Mouse (Mus musculus) adrenal gland (tissue): ENCODE measurements around the gene Gja4.

Experiments used
- intact Hi-C: fragments of 180-260 bp; cut with DNase I; formaldehyde crosslinking; loops from one replicate; pipeline ENCODE4 v1.15.1; 2025

Gene Gja4

GRCm38 (mm10) chr4:127325276-127325675 lies 11.4 kb upstream of the Gja4 start:
- intact Hi-C loops, result no loop called here

- intact Hi-C loops, result loop anchor here (5.0 kb wide), 1 partner anchor 87 kb away; no protein-coding TSS in a partner anchor
These were observed 10.9 kb upstream of the Gja4 start for GRCm38 (mm10) chr4:127324759-127325158.

GRCm38 (mm10) chr4:127324296-127324695 lies 10.5 kb upstream of the Gja4 start:
- intact Hi-C loops, result loop anchor here (5.0 kb wide), 1 partner anchor 87 kb away; no protein-coding TSS in a partner anchor

GRCm38 (mm10) chr4:127323651-127324050 lies 9.8 kb upstream of the Gja4 start:
- intact Hi-C loops, result loop anchor here (5.0 kb wide), 1 partner anchor 86 kb away; no protein-coding TSS in a partner anchor

- intact Hi-C loops, result loop anchor here (2.0 to 5.0 kb wide), 2 partner anchors 69 to 82 kb away; no protein-coding TSS in a partner anchor
These were observed 5.8 kb upstream of the Gja4 start for GRCm38 (mm10) chr4:127319613-127320012.

GRCm38 (mm10) chr4:127317143-127317542 lies 3.3 kb upstream of the Gja4 start:
- intact Hi-C loops, result no loop called here

GRCm38 (mm10) chr4:127315753-127316152 lies 1.9 kb upstream of the Gja4 start:
- intact Hi-C loops, result no loop called here

- intact Hi-C loops, result no loop called here
These were observed 746 bp upstream of the Gja4 start for GRCm38 (mm10) chr4:127314585-127314984.

- intact Hi-C loops, result no loop called here
These were observed 1.5 kb downstream of the Gja4 start for GRCm38 (mm10) chr4:127312349-127312748.

- intact Hi-C loops, result no loop called here
These were observed 2.3 kb downstream of the Gja4 start for GRCm38 (mm10) chr4:127311561-127311960.

GRCm38 (mm10) chr4:127306915-127307314 lies 6.9 kb downstream of the Gja4 start:
- intact Hi-C loops, result no loop called here

GRCm38 (mm10) chr4:127303796-127304195 lies 10.0 kb downstream of the Gja4 start:
- intact Hi-C loops, result no loop called here

GRCm38 (mm10) chr4:127300503-127300902 lies 13.3 kb downstream of the Gja4 start:
- intact Hi-C loops, result no loop called here

GRCm38 (mm10) chr4:127292631-127293030 lies 21.2 kb downstream of the Gja4 start:
- intact Hi-C loops, result no loop called here

GRCm38 (mm10) chr4:127289039-127289548 lies 24.7 kb downstream of the Gja4 start:
- intact Hi-C loops, result no loop called here

GRCm38 (mm10) chr4:127286907-127287306 lies 26.9 kb downstream of the Gja4 start:
- intact Hi-C loops, result no loop called here

- intact Hi-C loops, result no loop called here
These were observed 34.6 kb downstream of the Gja4 start for GRCm38 (mm10) chr4:127279241-127279640.

GRCm38 (mm10) chr4:127278451-127279001 lies 35.3 kb downstream of the Gja4 start:
- intact Hi-C loops, result no loop called here

GRCm38 (mm10) chr4:127264183-127264554 lies 49.7 kb downstream of the Gja4 start:
- intact Hi-C loops, result no loop called here

GRCm38 (mm10) chr4:127263438-127264182 lies 50.2 kb downstream of the Gja4 start:
- intact Hi-C loops, result no loop called here

GRCm38 (mm10) chr4:127261601-127262000 lies 52.2 kb downstream of the Gja4 start:
- intact Hi-C loops, result no loop called here
